Mouse (Mus musculus) liver, postnatal 0 days (tissue): ENCODE measurements at regions not wholly inside any gene's neighbourhood (a gene's known extent, or its start where the extent isn't known, plus 50 kb on each side); places are given as distances from the start of the nearest gene placed in this dataset.

ENCODE experiments used
- CTCF ChIP-seq: sonication (generic); IDR thresholded peaks from 2 replicates; pipeline ENCODE4 v1.5.1; 2016; ENCODE audit warnings: antibody characterized with exemption, low read depth
- EP300 ChIP-seq: IDR thresholded peaks from 2 replicates; pipeline ENCODE4 v1.6.1; 2016; ENCODE audit warnings: antibody characterized with exemption, low read depth, mild to moderate bottlenecking

- no peak for TF ChIP-seq EP300
- TF ChIP-seq CTCF, result no peak
Measured at GRCm38 (mm10) chr16:95867516-95867915, 123.2 kb downstream of the Psmg1 start.
